Mouse (Mus musculus) C2C12 (cell line): Measurements from ENCODE around the gene Sfta2.

Experiments used
- CTCF ChIP-seq: IDR thresholded peaks from one replicate; pipeline ENCODE4 v1.5.1; 2011; ENCODE audit not compliant: control insufficient read depth, insufficient read depth, insufficient read length
- MAX ChIP-seq: IDR thresholded peaks from one replicate; pipeline ENCODE4 v1.6.1; 2011; ENCODE audit warnings: mild to moderate bottlenecking, control low read depth
- MYOD1 ChIP-seq: IDR thresholded peaks from one replicate; pipeline ENCODE4 v1.6.1; 2011; ENCODE audit warnings: low read depth; ENCODE audit not compliant: control insufficient read depth, insufficient read length
- MYOG ChIP-seq: IDR thresholded peaks from one replicate; pipeline ENCODE4 v1.6.1; 2011; ENCODE audit not compliant: control insufficient read depth, insufficient read length; ENCODE audit errors: extremely low read depth
- USF1 ChIP-seq: IDR thresholded peaks from one replicate; pipeline ENCODE4 v1.6.1; 2011; ENCODE audit warnings: low read depth, mild to moderate bottlenecking, control low read depth, moderate library complexity

GRCm38 (mm10) chr17:35669731-35670130 lies 68.4 kb downstream of the Sfta2 start:
- TF ChIP-seq CTCF = no peak
- no peak for TF ChIP-seq MYOG
- no peak for TF ChIP-seq MAX
- no peak for TF ChIP-seq MYOD1
- no peak for TF ChIP-seq USF1
